Mouse (Mus musculus) gastrocnemius, adult 2 months (tissue): ENCODE results near the gene Tcp11. TPM values are rescaled to one million over a fixed set of nuclear protein-coding genes. Genes with fewer than 3 reads are reported as not detected.
A peak's percentile ranks its signal among the peaks of the same experiment; 100 is the strongest.

Source experiments
- DNase-seq: peaks from one replicate; pipeline ENCODE4 v3.0.0; 2022
- H3K27ac ChIP-seq: fragments of 200-600 bp; 2 replicates; pipeline ENCODE4 v1.8.1; 2022; ENCODE audit warnings: mild to moderate bottlenecking
- H3K4me3 ChIP-seq: fragments of 200-600 bp; 2 replicates; pipeline ENCODE4 v1.8.1; 2022; ENCODE audit warnings: mild to moderate bottlenecking, moderate library complexity
- CTCF ChIP-seq: fragments of 200-600 bp; IDR thresholded peaks from 2 replicates; pipeline ENCODE4 v1.8.1; 2022; ENCODE audit warnings: antibody characterized with exemption, mild to moderate bottlenecking, moderate library complexity
- intact Hi-C: fragments of 180-260 bp; cut with DNase I; formaldehyde crosslinking; loops from one replicate; pipeline ENCODE4 v1.15.1; 2025
- long read RNA-seq, 2 experiments: library from polyadenylated mRNA; stranded (forward); transcript quantifications; one replicate each; pipeline ENCODE4 v2.0.0; 2021
- total RNA-seq, 2 experiments: library from RNA; stranded (reverse); gene quantifications; 2 replicates each; pipeline ENCODE4 v1.2.3; 2021

Tcp11 gene
- not detected for total RNA-seq
- long read RNA-seq, experiment 1 = 0 reads
- long read RNA-seq, experiment 2 = 0 reads

GRCm38 (mm10) chr17:28080045-28080816, at the start of gene Tcp11:
TSS of gene Tcp11 (minus strand) at chr17:28080639.
- peak; percentile 55 for DNase-seq
- no peak for TF ChIP-seq CTCF
- intact Hi-C loops = no loop called here
- Histone ChIP-seq H3K4me3 (peak within 1 kb of the TSS; percentile 82), H3K27ac (no peak within 1 kb of the TSS)

GRCm38 (mm10) chr17:28129796-28130195, 49.4 kb upstream of the Tcp11 start:
- intact Hi-C loops = no loop called here
- TF ChIP-seq CTCF = no peak
- Histone ChIP-seq H3K4me3 (no peak overlapping the region), H3K27ac (no peak overlapping the region)
- DNase-seq = no peak

- intact Hi-C loops = no loop called here
- no peak overlapping the region for H3K4me3 ChIP-seq
- no peak overlapping the region for H3K27ac ChIP-seq
- DNase-seq = no peak
- no peak for TF ChIP-seq CTCF
Observed at GRCm38 (mm10) chr17:28124368-28124767, 43.9 kb upstream of the Tcp11 start.

- intact Hi-C loops = no loop called here
- no peak overlapping the region for H3K27ac ChIP-seq
- TF ChIP-seq CTCF = no peak
- no peak overlapping the region for H3K4me3 ChIP-seq
- DNase-seq = no peak
Observed at GRCm38 (mm10) chr17:28123627-28124026, 43.2 kb upstream of the Tcp11 start.

- intact Hi-C loops = no loop called here
- TF ChIP-seq CTCF = no peak
- H3K27ac ChIP-seq = no peak overlapping the region
- DNase-seq = no peak
- no peak overlapping the region for H3K4me3 ChIP-seq
Observed at GRCm38 (mm10) chr17:28122949-28123348, 42.5 kb upstream of the Tcp11 start.

- H3K27ac ChIP-seq = no peak overlapping the region
- DNase-seq = no peak
- H3K4me3 ChIP-seq = no peak overlapping the region
- no peak for TF ChIP-seq CTCF
- intact Hi-C loops = no loop called here
Observed at GRCm38 (mm10) chr17:28120460-28120859, 40.0 kb upstream of the Tcp11 start.

- intact Hi-C loops = no loop called here
- no peak for TF ChIP-seq CTCF
- H3K27ac ChIP-seq = peak overlapping the region; percentile 81
Observed at GRCm38 (mm10) chr17:28117451-28118209, 37.2 kb upstream of the Tcp11 start.

GRCm38 (mm10) chr17:28116335-28116734, 35.9 kb upstream of the Tcp11 start:
- Histone ChIP-seq H3K4me3 (no peak overlapping the region), H3K27ac (no peak overlapping the region)
- no peak for DNase-seq
- no peak for TF ChIP-seq CTCF
- intact Hi-C loops = no loop called here

More at GRCm38 (mm10) chr17:28117451-28118209, 37.2 kb upstream of the Tcp11 start:
- peak; percentile 80 for DNase-seq
- H3K4me3 ChIP-seq = peak overlapping the region; percentile 52

- no peak overlapping the region for H3K4me3 ChIP-seq
- H3K27ac ChIP-seq = no peak overlapping the region
- TF ChIP-seq CTCF = no peak
- intact Hi-C loops = no loop called here
- DNase-seq = no peak
Observed at GRCm38 (mm10) chr17:28112266-28112665, 31.8 kb upstream of the Tcp11 start.

GRCm38 (mm10) chr17:28107275-28107674, 26.8 kb upstream of the Tcp11 start:
- no peak for DNase-seq
- no peak overlapping the region for H3K27ac ChIP-seq
- intact Hi-C loops = no loop called here
- no peak overlapping the region for H3K4me3 ChIP-seq
- TF ChIP-seq CTCF = no peak

GRCm38 (mm10) chr17:28106352-28106751, 25.9 kb upstream of the Tcp11 start:
- DNase-seq = no peak
- Histone ChIP-seq H3K4me3 (no peak overlapping the region), H3K27ac (no peak overlapping the region)
- intact Hi-C loops = no loop called here
- TF ChIP-seq CTCF = peak; percentile 39

- H3K27ac ChIP-seq = no peak overlapping the region
- intact Hi-C loops = no loop called here
- DNase-seq = no peak
- no peak for TF ChIP-seq CTCF
- H3K4me3 ChIP-seq = no peak overlapping the region
Observed at GRCm38 (mm10) chr17:28104416-28104815, 24.0 kb upstream of the Tcp11 start.

- intact Hi-C loops = no loop called here
- no peak for DNase-seq
- Histone ChIP-seq H3K4me3 (no peak overlapping the region), H3K27ac (no peak overlapping the region)
- no peak for TF ChIP-seq CTCF
Observed at GRCm38 (mm10) chr17:28101902-28102319, 21.5 kb upstream of the Tcp11 start.
